Mouse (Mus musculus) intestine, embryonic 15.5 days (tissue): ENCODE measurements around the gene Gbp10. TPM values are rescaled to one million over a fixed set of nuclear protein-coding genes. Genes with fewer than 3 reads are reported as not detected.

Experiments
- ATAC-seq: fragments of 200-750 bp; cut with Nextera tagmentation; 2 replicates; pipeline ENCODE4 v1.8.0; 2017; ENCODE audit warnings: moderate TSS enrichment, moderate library complexity
- H3K27ac ChIP-seq: fragments of 300-500 bp; sonication (generic); 2 replicates; pipeline ENCODE4 v1.5.1; 2015; ENCODE audit warnings: mild to moderate bottlenecking, inconsistent platforms
- H3K27me3 ChIP-seq: fragments of 300-500 bp; sonication (generic); replicated peaks from 2 replicates; pipeline ENCODE4 v1.6.1; 2015; ENCODE audit warnings: inconsistent platforms
- H3K36me3 ChIP-seq: fragments of 300-500 bp; sonication (generic); 2 replicates; pipeline ENCODE4 v1.6.1; 2015; ENCODE audit warnings: inconsistent platforms
- H3K4me1 ChIP-seq: fragments of 300-500 bp; sonication (generic); replicated peaks from 2 replicates; pipeline ENCODE4 v1.6.1; 2015; ENCODE audit warnings: inconsistent platforms
- H3K4me2 ChIP-seq: fragments of 300-500 bp; sonication (generic); replicated peaks from 2 replicates; pipeline ENCODE4 v1.6.1; 2015; ENCODE audit warnings: mild to moderate bottlenecking, inconsistent platforms
- H3K4me3 ChIP-seq: fragments of 300-500 bp; sonication (generic); replicated peaks from 2 replicates; pipeline ENCODE4 v1.5.1; 2015; ENCODE audit warnings: inconsistent platforms
- H3K9ac ChIP-seq: fragments of 300-500 bp; sonication (generic); 2 replicates; pipeline ENCODE4 v1.6.1; 2015; ENCODE audit warnings: inconsistent platforms
- H3K9me3 ChIP-seq: fragments of 300-500 bp; sonication (generic); 2 replicates; pipeline ENCODE4 v1.6.1; 2016; ENCODE audit warnings: inconsistent platforms
- polyA plus RNA-seq: library from polyadenylated mRNA; unstranded; fragments of >200 nt; fragmentation: Nextera tagmentation; extraction: Ambion mirVana; gene quantifications from 2 replicates; pipeline ENCODE4 v1.2.1, GENCODE M21; 2015

Gbp10 gene
- polyA plus RNA-seq, 1 experiment from 2014 or later, result not detected

DNA sequence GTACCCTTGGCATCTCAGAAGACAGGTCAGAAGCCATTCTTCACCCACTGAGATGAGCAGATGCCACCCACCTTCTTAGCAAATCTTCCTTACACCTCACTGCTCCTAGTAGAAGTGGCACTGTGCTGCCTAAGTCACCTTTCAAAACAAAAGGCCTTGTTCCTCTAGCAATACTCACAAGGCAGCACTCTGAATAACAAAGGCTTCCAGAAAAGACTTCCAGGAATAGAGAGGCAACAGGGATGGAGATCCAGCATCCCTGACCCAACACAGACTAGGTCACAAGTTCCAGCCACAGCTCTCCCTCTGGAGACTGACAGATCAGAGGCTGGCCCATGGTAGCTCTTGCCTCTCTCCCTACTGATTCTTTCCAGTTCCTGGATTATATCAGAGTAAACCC lies 57.9 kb downstream of the Gbp10 start:
- Histone ChIP-seq H3K4me1 (no peaks in the 10 kb centered on the region), H3K36me3 (no peaks in the 10 kb centered on the region), H3K27ac (no peak overlapping the region), H3K9me3 (no peaks in the 10 kb centered on the region), H3K27me3 (no peaks in the 10 kb centered on the region), H3K4me3 (no peak overlapping the region), H3K4me2 (no peak overlapping the region), H3K9ac (no peak overlapping the region)
- no peak for ATAC-seq

Other genes with a start within 250 kb of the Gbp10 start
- 2.2 and 3.1 TPM in 2 replicates for gene Gbp9, start 100.0 kb downstream of the Gbp10 start, polyA plus RNA-seq
- gene Gbp8, start 100.0 kb downstream of the Gbp10 start, polyA plus RNA-seq, result 1.6 and 1.9 TPM in 2 replicates
- 1.4 and 1.6 TPM in 2 replicates for gene Gbp4, start 99.9 kb downstream of the Gbp10 start, polyA plus RNA-seq
- 0.08 TPM in 1 of 2 replicates, not detected in the other for gene Gm43302, start 54.2 kb upstream of the Gbp10 start, polyA plus RNA-seq
- 1.2 and 1.9 TPM in 2 replicates for gene Gbp6, start 54.2 kb upstream of the Gbp10 start, polyA plus RNA-seq
- 5.8 and 6.3 TPM in 2 replicates for gene Lrrc8b, start 176.2 kb upstream of the Gbp10 start, polyA plus RNA-seq